Mouse (Mus musculus): ENCODE results near the gene Mgat4e.

Mgat4e gene

DNA sequence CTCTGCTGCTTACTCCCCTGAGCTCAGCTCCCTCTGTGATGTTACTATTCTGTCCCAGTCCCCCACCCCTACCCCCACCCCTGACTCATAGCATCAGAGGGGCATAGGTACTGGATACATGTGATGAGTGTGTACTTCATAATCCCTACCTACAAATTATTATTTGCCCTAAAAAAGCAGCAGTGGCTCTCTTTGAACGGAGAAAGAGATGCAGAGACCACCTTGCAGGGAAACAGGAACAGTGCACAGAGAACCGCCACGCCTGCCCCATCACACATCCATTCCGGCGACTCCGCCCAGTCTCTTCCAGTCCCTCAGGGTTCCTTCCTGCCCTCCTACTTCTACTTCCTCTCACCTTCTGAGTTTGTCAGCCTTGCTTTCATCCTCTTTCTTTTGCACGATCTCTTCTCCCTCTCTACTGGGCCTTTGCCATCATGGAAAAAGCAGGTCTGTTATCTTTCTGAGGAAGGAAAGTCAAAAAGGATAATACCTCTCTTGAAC lies at the start of gene Mgat4e:
Gene Mgat4e, minus strand, starts transcription at position 51 of the 501 bp plus-strand sequence.
- no peak for DNase-seq (ENCODE audit: low spot score in 2 of 2)

DNA sequence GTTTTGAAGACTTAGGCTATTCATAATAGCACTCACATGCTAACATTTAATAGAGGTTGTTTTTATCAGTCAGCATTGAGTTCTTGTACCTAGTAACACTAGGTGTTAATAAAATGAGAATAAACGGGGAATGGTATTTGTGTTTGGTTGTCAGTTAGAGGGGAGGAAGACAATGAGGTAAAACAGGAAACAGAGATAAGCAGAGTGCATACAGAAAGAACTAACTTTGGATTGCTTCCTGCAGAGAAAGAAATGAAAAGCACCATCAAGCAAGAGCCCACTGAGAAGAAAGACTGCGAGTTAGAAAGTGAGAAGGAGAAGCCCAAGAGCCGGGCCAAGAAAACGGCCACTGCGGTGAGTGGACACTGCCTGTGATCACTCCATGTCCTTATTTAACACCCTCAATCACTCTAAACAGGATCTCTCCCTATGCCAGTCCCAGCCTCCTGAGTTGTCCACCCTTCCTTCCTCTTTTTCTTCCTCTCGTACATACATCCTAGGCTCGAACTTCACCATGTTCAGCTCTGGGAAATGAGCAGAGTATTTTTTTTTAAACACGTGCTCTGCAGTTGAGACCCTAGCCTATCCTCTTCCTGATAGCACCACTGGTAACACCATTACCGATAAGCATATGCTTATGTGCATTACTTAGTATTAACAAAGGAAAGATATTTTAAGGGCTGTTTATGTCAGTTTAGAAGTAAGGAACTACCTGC lies 48.0 kb upstream of the Mgat4e start:
- no peak for DNase-seq (ENCODE audit: low spot score in 2 of 2)

DNA sequence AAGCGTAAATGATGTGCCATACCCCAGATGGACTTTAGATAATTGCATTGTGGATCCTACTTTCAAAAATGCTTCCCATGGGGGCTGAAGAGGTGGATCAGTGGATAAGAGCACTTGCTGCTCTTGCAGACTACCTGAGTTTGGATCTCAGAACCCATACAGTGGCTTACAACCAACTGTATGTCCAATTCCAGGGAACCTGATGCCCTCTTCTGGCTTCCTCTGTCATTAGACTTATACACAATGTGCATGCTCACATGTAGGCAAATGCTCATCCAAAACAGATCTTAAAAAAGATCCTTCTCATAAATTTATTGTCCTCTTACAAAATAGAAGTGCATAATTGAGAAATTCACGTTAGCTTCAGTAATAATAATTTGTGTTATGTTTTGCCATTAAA lies 42.3 kb upstream of the Mgat4e start:
- peak in 1 of 2 experiments; percentile 5 for DNase-seq (ENCODE audit: low spot score in 2 of 2)

DNA sequence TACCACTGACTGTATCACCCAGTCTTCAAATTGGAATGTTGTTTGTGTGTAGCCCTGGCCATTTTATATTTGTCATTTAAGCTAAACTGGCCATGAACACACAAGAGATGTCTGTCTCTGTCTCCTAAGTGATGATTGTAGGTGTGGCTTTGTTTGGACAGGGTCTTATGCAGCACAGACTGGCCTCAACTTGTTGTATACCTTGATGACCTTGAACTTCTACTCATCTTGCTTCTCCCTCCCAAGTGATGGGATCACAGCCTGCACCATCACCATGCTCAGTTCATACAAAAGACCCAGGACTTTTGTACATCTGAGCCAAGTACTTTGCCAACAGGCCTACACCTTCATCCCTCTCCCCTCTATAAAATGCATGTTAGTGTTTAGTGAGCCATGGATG lies 40.2 kb upstream of the Mgat4e start:
- no peak for DNase-seq (ENCODE audit: low spot score in 2 of 2)

DNA sequence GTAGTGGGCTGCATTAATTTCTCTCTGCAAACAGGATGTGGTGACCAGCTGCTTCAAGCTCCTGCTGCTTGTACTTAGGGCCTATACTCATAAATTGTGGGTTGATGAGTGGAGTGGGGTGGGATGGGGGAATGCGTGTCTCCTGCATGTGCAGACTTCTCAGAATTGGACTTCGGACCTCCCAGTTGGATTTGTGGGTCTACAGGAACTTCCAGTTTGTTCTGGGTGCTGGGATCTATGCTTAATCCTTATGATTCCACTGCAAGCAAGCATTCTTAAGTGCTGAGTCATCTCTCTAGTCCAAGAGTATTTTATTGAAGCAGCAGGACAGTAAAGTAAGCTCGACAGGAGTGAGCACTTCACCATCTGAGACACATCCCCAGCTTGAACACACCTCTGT lies 34.1 kb upstream of the Mgat4e start:
- DNase-seq (ENCODE audit: low spot score in 2 of 2), result no peak

DNA sequence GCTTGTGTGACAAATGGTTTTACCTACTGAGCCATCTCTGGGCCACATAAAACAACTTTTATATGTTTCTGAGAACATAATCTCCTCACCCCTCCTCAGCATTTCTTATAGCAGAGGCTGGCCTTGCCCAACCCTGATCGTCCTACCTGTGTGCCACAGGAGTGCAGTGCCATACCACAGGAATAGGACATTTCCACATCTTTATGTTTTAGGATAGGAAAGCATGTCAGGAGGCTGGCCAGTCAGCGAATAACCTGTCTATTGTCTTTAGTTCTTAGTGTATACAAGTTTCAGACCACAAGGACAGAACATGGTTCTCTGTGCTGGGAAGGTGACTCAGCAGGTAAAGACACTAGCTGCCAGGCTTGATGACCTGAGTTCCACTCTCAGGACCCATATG lies 31.3 kb upstream of the Mgat4e start:
- DNase-seq (ENCODE audit: low spot score in 2 of 2), result no peak

DNA sequence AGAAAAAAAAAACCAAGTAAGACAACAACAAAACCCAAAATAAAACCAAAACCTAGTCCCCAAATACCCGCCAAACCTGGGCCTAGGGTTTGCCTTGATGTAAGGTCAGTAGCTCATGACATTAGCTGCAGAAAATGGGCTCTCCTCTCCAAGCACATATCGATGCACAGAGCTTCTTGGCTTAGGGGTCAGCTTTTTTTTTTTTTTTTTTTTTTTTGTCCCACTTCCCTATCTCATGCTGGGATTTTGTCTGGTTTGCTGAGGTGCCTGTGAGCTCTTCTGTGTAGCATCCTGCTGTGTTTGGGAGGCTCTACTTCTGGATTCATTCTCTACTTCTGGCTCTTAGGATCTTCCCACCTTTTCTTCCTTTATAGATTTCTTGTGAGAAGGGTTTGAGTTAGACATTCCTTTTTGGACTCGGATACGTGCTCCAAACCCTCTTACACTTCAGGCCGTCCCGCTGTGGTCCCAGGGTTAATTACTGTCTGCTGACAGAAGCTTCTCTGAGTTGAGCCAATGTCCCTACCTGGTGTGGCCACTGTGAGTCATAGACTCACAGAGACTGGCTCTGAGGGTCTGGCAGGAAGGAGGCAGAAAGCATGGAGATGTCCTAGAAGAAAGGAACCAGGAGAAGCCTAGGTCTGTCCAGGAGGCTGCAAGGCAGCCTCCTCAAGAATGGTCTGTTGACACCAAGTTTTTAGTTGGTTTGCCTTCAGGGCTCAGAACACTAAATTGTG lies 28.1 kb upstream of the Mgat4e start:
- DNase-seq (ENCODE audit: low spot score in 2 of 2), result no peak

DNA sequence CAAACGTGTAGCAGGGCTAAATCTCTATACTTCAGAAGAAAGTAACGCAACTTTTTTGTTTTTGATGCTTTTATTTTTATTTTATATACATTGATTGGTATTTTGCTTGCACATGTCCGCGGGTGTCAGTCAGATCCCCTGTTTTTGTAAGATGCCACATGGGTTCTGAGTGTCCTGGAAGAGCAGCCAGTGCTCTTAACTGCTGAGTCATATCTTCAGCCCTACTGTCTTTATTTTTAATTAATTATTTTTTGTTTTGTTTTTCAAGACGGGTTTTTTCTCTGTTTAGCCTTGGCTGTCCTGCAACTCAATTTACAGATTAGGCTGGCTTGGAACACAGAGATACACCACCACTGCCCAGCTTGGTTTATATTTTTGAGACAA lies 24.4 kb upstream of the Mgat4e start:
- DNase-seq (ENCODE audit: low spot score in 2 of 2), result no peak

DNA sequence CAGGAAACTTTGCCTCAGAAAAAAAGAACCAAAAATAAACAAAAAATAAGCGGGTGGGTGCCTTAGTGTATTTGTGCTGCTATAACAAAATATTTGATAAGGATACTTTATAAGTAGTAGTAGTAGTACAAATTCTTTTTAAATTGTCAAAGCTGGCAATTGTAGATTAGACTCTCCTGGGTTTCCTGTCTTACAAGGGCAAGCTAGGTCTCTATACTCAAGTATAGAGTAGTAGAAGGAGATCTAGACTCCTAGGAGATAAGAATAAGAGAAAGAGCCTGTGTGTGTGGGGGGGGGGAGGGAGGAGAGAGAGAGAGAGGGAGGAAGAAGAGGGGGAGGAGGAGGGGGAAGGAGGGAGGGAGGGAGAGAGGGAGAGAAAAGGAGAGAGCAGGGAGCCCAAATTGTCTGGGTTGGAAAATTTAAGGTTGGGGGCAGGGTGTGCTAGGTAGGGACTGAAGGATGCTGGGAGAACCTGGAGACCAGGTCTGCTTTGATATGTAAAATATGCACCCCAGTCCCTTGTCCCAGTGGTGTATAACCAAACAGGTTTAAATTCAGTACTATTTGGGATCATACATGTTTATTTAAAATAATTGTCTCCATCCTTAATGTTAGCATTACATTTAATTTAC lies 23.9 kb upstream of the Mgat4e start:
- DNase-seq (ENCODE audit: low spot score in 2 of 2), result no peak

DNA sequence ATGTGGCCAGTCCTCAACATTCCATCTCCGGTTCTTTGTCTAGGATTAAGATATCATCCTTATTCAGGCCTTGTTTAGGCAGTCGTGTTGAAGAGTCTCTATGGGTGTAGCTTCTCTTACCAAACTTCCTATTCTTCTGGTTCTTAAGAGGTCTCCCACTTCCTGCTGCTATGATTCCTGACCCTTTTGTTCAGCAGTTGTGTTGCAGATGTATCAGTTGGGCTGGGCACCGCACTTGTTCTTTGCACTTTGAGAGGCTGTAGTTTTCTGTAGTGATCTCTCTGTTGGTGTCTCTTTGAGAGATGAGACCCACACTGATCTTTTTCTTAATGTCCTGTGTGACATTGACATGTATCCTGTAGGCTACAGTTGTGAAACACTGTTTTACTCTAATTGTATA lies 21.1 kb upstream of the Mgat4e start:
- DNase-seq (ENCODE audit: low spot score in 2 of 2), result no peak

DNA sequence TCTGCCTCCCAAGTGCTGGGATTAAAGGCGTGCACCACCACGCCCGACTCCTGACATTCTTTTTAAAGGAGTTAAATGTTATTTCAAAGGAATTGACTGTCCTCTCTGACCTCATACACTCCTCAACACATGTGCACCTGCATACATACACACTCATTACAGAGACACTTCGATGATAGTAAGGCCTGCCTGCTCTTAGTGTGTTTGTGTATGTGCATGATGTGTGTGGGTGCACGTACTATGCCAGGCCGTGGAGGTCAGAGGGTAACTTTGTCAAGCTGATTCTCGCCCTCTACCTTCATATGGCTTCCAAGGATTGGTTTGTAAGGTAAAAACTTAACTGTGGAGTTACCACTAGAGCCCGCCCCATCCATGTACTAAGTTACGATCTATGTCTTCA lies 20.7 kb upstream of the Mgat4e start:
- no peak for DNase-seq (ENCODE audit: low spot score in 2 of 2)

DNA sequence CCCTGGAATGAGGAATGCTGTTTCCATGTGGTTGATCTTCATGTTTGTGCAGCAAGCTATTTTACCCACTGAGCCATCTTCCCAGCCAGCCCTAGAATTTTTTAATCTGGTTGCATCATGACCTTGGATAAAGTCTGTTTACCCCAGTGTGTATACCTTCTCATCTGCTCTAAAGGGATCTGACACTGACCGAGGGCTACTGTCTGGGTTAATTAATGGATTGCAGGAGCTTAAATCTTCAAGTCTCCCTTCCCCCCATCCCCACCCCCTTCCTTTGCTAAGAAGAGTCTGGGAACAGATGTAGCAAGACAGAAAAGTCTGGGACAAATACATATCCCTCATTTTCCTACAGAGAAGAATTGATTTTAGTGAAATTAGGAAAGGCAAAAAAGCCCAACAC lies 18.0 kb upstream of the Mgat4e start:
- DNase-seq (ENCODE audit: low spot score in 2 of 2), result no peak

DNA sequence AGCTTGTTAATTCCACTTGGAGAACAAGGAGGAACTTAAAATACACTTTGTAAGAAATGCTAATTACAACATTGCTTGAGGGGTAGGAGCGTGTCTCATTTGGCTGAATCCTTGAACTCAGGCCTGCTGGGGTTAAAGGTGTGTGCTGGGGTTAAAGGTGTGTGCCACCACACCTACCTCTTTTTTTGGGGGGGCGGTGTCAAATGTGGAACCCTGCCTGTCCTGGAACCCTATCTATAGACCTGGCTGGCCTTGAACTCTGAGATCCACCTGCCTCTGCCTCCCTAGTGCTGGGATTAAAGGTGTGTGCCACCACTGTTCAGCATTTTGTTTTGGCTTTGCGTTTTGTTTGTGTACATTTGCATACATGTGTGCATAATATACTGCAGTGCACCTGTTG lies 14.2 kb upstream of the Mgat4e start:
- no peak for DNase-seq (ENCODE audit: low spot score in 2 of 2)

DNA sequence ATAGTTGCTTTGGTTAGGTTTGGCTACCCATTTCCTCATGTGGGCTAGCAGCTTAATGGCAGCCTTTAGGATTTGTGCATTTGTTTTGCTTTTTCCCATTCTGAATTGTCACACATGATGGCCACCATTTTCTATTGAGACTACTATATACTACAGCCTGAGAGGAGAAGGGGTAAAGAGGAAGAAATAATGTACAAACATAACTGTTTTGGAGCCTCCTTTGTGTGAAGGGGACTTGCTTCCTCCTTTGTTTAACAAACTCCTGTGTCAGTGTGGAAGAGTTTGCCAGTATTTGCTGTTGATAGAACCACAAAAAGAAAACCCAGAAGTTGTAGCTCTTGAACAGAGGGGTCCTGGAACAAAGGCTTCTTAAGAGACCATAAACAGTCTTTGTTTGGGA lies 13.0 kb upstream of the Mgat4e start:
- DNase-seq (ENCODE audit: low spot score in 2 of 2), result no peak

DNA sequence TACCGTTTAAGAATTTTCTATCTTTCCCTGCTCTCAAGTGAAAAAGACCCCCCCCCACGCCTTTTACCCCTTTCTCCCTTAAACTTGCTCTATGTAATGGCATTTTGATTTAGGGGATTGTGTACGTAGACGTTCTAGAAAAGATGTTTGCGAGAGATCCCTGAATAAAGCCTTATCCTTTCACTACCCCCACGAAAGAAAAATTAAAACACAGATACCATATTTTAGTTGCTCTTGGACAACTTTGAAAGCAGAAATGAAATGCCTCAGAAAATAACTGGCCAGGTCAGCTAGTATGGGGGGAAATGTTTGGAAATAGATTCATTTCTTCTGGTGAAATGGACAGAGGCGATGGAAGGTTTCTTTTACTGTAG lies 12.3 kb upstream of the Mgat4e start:
- DNase-seq (ENCODE audit: low spot score in 2 of 2), result no peak

DNA sequence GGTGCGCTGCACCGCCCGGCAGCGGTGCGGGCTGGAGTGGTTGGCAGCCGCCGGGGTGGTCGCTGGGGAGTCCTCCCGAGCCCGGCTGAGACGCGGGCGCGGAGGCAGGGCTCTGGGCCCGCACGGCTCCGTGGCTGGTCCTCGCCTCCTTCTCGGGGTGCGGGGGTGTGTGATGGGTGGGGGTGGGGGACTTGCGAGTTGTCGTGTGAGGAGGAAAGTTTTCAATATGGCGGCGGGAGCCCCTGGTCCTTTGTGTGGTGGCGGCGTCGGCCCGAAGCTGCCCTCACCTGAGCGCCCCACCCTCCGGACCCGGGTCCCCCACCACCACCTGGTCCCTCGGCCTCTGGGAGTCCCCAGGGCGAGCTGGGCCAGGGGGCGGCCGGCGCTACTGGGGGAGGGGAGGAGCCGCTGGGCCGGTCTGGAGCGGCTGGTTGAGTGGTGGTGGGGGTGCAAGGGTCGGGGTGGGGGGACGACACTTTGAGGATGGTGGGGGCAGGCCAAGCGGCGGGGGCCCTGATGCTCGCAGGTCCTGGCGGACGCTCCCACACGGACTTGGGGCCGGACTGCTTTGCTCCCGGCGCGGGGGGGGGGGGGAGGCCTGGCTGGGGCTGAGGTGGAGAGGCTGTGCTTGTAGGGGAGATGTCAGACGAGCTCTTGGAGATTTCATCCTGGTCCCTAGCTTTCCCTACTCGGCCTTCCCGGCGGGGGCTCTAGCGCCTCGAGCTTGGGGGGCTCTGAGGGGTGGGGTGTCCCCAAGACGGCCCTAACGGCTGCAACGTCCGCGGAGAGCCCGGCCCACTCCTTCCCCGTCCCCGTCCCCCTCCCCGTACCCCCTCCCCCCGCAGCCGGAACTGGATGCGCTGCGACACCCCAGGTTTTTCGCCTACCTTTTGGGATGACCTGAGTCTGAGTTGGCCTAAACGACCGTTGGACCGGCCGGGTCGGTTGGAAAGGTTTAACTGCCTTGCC lies 11.6 kb upstream of the Mgat4e start:
- peak; percentile 29 to 34 for DNase-seq (ENCODE audit: low spot score in 2 of 2)

DNA sequence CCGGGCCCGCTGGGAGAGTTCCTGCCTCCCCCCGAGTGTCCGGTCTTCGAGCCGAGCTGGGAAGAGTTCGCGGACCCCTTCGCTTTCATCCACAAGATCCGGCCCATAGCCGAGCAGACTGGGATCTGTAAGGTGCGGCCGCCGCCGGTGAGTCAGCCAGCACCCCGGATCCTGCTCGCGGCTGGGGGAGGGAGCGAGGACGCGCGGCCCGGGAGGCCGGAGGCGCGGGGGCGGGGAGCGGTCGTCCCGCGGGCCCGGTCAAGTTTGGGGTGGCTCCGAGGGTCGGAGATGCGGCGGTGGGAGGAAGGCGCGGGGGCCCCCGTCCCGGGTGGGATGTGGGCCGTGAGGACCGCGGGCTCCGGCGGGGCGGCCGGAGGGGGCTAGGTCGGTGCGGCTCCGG lies 10.9 kb upstream of the Mgat4e start:
- peak; percentile 47 to 48 for DNase-seq (ENCODE audit: low spot score in 2 of 2)

DNA sequence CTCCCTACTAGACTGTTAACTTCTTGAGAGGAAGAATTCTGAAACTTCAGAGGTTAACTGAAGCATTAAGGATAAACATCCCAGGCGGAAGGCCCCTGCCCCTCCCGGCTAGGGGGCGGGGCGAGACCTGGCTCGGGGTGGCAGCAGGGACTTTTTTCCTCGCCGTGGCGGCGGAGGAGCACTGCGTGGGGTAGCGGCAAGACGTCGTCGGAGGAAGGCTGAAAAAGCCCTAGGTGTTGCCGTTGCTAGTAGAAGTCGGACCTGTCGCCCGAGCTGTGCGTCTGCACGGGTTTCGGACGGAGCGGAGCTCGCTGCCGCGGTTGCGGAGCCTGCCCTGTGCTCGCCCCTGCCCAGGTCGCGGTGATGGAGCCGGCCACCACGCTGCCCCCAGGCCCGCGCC lies 10.5 kb upstream of the Mgat4e start, which contains the start of gene Kdm5b:
Gene Kdm5b, plus strand, starts transcription at position 196 of the 400 bp plus-strand sequence.
- DNase-seq (ENCODE audit: low spot score in 2 of 2), result peak; percentile 88 to 91

DNA sequence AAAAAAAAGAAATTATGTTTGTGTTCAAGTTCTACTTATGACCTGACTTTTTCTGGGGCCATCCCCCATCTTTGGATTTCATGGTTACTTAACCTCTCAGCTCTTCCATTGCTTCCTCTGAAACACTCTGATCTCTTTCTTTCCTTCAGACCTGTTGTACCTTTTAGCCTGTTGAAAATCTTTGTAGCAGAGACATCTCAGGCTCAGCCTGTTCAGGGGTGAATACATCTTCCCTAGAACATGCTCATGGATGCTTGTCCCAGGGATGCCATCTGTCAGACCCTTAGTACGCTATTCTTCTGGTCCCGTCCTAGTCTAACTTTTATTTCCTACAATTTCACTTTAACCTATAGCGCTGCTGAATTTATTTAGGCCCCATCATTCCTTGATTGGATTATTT lies 9.7 kb upstream of the Mgat4e start:
- no peak for DNase-seq (ENCODE audit: low spot score in 2 of 2)

DNA sequence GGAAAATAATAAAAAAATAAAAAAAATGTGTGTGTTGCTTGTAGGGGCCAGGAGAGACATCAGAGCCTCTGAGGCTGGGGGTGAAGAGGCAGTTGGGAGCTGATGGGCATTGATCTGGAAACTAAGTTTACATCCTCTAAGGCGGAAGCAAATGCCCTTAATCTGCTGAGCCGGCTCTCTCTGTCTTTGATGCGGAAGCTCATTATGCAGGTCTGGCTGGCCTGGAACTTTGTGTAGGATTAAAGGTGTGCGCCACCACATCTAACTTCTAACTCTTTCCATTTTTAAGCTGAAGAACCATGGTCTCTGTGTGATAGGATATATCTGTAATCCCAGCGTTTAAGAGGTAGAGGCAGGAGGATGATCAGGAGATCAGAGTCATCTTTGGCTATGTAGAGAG lies 9.0 kb upstream of the Mgat4e start:
- no peak for DNase-seq (ENCODE audit: low spot score in 2 of 2)

DNA sequence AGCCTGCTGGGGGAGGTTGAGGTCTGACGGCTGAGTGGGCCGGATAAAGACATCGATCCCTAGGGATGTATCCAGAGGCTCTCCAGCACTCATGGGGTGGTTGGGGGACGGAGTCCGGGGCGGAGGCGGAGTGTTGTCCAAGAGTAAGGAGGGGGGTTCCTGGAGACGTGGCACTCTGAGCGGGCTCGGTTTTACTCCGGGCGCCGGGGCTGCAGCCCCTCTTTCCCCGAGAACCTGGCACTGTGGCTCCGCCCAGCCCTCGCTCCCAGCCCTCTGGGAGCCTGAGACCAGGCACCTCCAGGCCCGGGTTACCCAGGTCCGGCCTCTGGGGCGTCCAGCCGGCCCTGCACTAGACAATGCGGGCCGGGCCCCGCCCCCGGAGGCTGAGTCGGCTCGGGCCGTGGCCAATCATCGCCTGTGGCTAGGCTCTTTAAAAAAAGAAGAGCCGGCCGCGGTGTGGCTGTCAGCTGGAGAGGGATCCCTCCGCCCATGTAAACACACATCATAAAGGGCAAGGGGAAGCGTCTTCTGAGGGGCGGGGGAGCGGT lies 7.3 kb upstream of the Mgat4e start:
- peak; percentile 88 to 90 for DNase-seq (ENCODE audit: low spot score in 2 of 2)
